Mouse (Mus musculus) natural killer cell, adult 2 months (primary cell): ENCODE data around the gene Eps8l3.

Experiments used
- DNase-seq, 2 experiments: peaks; one replicate each; pipeline ENCODE4 v3.0.0; 2022; ENCODE audit warnings: low spot score in 2 of 2

Gene Eps8l3

DNA sequence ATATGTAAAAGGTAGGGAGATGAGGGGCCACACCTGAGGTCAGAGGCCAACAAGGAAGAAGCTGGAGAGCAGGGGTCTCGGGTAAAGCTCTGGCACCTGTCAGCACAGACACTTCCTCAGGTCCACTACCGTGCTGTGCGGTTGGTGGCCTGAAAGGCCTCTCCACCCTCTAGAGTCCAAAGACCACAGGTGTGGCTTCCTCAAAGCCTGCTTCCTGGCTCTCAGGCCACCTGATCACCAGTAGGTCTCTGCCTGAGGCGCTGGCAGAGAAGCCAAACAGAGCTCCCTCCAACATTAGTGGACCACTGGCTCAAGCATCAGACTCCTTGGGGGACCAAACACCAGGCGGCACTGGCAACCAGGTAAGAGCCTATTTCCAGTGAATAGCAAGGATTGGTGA is at the start of gene Eps8l3:
Gene Eps8l3 (plus strand): TSS at position 225 of the 400 bp plus-strand sequence.
- no peak for DNase-seq

DNA sequence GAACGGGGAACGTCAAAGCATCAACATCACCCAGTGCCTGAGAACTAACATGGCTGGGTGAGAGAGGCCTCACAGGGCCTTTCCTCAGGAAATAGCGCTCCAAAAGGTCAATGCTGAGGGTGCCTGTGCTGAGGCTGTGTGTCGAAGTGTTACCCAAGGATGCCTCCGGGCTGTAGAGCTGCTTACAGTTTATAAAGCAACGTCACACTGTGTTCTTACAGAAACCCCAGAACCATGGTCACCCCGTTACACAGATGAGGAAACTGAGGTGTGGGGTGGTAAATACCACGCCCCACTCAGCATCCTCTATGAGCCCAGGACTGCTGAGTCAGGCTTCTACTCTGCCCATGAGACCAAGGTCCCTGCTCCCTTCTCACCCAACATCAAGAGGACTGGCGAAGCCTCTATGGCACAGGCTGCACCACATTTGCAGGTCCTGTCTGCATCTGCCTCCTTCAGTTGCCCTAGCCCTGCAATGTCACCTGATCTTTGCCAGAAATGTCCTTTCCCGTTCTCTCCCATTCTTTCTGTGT is 49.1 kb upstream of the Eps8l3 start:
- DNase-seq: no peak

DNA sequence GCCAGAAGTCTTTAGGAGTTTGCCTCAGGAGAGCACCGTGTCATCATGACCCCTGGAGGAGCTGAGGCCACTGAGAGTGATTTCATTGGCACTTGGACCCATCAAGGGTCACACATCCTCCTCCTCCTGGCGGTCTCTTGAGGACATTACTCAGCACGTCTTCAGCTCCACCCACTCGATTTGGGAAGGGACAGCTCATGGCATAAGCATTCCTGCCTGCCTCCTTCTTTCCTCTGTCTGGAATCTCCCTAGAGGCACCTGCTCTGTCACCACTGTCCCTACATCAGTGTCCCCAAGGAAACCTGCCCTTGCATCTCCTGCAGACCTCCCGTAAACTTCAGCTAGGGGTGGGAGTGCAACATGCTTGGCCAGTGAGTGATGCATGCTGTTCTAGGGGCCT is 48.5 kb upstream of the Eps8l3 start:
- DNase-seq: no peak

DNA sequence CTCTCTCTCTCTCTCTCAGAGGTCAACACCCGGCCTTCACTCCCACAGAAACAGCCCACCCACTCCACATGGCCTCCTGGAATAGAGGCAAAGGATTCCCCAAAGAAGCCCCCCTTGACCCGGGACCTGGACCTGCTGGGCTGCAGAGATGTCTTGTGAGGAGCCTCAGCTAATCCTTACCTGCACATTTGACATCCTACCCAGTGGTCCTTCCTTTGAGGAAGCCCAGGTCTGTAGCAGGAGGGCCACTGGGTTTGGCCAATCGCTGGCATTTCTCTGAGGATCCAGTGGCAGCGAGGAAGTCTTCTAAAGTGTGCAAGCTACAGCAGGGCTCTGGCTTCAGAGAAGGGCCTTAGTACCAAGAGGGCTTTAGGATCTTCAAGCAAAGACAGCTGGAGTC is 48.0 kb upstream of the Eps8l3 start:
- no peak for DNase-seq

DNA sequence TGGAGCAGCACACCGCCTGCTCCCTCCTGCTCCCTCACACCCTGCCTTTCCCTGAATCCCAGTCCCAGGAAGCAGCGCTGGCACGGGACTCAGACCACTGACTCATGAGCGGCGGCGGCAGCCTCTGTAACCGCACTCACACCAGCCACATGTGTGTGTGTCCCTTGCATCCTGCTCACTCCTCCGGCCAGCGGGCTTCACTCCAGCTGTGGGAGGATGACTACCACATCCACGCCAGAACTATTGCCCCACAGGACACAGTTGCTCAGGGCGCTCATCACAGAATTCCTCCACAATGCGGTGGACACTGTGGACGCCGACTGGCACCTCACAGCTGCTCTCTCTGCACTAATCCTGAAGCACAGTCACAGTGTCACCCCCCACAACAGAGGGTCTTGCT is 47.4 kb upstream of the Eps8l3 start:
- no peak for DNase-seq

DNA sequence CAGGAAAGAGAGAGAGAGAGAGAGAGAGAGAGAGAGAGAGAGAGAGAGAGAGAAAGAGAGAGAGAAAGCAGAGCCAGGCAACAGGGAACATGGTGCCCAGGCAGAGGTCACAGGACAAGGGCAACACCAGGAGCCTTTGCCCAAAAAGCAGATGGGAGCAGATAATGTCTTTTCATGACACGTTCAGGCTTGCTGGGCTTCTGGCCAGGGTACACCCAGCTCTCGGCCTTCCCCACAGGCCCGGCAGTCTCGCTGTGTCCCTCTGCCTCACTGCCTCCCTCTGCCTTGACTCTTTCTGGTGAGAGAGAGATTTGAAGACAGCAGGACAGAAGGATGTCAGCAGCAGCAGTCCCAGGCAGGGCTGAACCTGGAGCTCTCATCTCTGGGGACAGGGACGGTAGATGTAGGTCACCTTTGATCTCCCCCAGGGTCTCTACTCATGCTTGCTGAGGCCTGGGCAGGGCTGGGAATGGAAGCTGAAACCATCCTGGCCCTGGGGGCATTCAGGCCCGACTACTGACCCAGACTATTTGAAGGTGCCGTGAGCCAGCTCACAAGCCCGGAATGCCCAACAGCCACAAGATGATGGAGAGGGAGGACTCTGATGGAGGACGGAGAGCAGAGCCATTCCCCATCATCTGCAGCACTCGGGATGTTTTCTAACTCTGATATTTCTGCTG is 45.0 kb upstream of the Eps8l3 start:
- DNase-seq: no peak

DNA sequence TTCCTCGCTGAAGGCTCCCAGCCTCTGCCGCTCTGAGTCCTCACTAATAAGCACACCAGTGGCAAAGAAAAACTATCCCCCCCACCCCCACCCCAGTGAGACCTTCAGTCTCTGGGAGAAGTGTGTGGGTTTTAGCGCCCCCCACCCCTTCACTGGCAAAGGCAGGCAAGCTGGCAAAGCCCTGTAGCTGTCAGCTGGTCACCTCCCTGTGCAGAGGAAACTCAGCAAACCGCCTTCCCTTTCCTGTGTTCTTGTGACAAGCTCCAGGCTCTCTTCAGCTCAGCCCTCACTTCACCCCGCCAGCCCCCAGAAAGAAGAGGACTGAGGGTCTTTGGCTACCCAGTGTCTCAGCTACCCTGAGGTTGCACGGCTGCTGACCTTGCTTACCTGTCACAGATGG is 44.4 kb upstream of the Eps8l3 start:
- DNase-seq: no peak

DNA sequence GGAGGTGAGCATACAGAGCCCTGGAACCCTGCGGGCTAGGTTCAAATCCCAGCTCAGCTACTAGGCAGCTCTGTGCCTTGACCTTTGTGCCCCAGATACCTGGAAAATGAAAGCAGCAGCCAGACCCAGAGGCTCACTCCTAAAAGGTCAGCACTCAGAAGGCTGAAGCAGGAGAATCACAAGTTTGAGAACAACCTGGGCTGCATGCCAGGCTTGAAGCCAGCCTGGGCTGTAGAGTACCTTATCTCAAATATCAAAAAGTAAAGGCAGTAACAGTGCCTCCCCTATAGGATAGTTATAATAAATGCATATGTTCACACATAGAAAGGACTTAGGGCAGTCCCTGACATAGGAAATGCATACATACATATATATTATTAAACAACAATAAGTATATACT is 43.7 kb upstream of the Eps8l3 start:
- DNase-seq: no peak

DNA sequence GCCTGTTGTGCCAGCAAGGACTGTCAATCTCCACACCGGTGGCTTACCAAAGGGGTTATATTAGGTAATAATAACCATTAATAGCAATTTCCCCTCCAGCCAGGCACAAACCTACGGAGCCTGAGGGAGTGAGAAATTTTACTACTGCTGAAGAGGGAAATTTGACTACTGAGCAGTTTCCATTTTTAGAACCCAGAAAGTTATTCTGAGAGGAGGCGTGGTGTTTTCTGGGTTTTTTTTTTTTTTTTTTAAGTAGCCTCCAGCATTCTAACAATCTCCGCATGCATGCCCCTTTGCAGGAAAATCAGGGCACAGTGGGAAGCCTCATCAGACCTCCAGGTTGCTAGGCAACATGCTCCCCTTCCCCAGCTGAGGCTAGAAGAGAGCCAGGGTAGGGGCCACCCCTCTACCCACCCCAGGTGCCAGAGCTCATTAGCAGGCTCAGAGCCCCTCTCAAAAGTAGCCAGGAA is 43.1 kb upstream of the Eps8l3 start:
- no peak for DNase-seq

DNA sequence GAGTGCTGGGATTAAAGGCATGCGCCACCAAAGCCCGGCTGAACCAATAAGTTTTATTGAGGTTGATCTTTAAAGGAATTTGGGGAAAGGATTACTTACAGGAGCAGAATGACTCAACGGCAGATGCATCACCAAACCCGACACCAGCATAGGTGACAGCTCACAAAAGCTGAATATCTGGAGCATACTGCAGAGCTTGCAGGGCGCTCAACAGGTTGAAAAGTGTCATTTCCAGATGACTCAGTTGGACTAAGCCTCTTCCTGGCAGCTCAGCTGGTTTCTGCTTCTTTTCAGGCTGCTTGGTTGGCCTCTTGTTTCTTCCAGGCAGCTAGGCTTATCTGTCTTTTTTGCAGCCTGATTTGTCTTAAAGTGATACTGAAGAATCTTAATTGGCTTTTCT is 41.7 kb upstream of the Eps8l3 start:
- DNase-seq: no peak

DNA sequence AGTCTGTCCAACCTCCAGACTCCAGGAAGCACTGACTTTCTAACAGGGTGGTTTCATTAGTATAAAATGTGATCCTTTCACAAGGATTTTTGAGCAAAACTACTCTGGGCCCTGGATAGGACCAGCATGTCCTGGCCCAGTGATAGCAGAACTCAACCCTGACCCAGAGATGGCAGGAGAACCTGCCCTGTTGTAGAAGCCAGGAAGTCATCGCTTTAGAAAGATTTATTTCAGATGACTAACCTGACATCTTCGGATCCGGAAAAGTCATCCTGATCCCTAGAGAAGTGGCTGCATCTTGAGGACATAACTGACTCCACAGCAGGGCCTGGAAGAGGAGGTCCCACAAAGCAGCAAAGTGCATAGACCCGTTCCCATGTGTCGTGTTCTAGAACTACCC is 37.2 kb upstream of the Eps8l3 start:
- DNase-seq: no peak

DNA sequence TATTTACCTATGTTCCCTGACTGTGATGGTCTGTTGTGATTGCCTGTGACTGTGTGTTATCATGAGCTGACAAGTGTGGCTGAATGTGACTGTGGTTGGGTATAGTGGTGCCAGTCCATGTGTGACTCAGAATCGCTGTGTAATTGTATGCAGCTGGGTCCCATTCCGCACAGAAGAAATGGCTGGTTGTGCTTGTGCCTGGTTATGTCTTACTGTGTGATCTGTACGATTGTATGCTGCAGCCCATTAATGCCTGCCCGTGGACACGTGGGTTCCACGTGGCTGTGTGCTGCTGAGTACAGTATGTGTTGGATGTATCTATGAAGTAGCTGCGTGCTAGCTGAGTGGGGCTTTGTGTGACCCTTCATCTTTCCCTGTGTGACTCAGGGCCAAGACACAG is 36.2 kb upstream of the Eps8l3 start:
- no peak for DNase-seq

DNA sequence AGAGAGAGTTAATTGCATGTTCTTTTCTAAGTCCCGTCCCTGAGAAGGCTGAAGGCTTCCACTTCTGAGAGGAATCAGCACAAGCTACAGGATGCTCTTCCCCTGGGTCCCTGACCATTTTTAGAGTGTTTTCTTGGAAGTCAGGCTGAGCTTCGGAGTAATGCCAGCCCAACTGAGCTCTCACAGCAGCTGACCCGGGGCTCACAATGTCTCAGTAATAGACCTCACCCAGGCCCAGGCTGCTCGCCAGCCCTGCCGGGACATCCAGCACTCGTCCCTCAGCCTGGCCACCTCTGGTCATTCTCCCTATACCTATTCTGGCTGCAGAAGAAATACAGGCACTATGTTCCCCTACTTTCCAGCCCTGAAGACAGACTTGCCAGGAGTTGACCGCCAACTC is 35.7 kb upstream of the Eps8l3 start:
- no peak for DNase-seq

DNA sequence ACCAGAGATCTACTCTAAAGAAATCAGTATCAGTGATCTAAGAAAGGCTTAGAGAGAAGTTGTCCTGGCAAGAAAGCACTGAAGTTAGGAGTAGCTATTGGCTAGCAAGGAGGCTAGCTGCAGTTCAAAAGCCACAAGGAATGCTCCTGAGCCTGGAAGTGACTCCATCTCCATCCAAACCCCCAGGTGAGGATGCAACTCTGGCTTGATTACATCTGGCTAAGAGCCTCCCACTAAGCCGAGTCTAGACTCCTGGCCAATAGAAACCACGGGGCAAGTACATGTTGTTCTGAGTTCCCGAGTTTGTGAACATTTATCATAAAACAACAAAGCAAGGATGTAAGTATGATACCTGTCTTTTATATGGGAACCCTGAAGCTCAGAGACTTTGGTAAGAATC is 33.6 kb upstream of the Eps8l3 start:
- DNase-seq: no peak

DNA sequence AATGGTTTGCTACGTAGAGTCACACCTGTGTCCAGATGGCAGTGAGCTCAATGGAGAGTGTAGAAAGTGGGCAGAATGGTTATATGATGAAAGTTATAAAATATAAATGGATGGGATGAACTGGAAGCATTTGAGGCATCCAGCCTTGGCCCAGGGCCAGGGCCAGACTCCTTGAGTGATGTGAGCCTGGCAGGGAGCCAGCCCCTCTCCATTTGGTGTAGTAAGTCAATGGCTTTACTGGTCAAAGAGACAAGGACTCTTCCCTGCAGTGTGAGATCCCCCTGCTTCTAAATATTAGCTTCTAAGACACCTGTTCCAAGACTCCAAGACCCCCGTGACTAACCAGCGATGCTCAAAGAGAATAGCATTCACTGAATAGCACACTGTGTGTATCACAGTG is 33.0 kb upstream of the Eps8l3 start:
- DNase-seq: no peak

DNA sequence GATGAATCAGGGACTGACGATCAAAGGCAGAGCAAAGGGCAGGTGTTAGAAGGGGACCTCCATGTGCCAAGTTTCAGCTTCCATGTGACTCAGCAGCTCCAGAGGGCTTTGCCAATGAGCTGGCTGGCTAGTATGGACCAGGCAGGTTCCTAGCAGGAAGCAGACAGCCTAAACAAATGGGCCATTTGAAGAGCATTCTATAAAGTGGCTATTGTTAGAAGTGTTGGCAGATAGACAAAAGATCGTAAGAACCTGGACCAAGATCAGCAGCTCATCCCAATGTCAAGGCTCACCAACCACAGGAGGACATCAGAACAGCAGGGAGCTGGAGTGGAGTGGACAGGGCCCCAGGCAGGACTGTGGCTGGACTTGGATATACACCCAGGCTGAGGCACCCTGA is 32.5 kb upstream of the Eps8l3 start:
- DNase-seq: no peak

DNA sequence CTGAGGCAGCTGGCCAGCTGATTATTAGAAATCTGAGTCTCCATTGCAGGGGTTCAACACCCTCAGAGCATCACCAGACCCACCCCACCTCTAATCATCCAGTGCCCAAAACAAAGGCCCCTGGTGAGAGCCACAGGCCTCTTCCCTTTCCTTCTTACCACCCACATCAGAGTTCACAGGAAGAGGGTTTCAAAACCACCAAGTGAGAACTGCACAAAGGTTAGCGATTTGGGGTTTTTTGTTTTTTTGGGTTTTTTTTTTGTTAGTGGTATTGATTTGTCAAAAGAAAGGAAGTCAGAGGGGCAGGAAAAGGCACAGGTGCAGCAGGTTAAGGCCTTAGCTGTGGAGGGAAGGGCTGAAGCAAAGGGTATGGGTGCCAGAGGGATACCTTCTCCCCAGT is 30.9 kb upstream of the Eps8l3 start:
- peak; percentile 31 to 55 for DNase-seq

DNA sequence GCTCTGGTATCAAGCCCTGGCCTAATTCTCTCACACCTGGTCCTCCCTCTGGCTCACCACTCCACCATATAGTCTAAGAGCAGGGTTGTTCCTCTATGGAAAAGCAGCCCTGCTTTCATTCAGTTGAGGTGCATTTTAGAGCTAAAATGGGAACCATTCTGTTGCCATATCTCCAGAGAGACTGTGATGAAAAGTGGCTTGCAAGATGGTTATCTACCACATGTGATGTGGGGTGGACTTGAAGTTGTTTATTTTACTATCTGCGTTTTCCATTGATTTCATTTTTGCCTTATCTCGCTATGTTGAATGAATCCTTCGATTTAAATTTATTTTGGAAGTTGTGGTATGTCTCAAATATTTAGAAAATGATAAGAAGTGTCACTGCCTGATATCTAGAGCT is 30.2 kb upstream of the Eps8l3 start:
- no peak for DNase-seq

DNA sequence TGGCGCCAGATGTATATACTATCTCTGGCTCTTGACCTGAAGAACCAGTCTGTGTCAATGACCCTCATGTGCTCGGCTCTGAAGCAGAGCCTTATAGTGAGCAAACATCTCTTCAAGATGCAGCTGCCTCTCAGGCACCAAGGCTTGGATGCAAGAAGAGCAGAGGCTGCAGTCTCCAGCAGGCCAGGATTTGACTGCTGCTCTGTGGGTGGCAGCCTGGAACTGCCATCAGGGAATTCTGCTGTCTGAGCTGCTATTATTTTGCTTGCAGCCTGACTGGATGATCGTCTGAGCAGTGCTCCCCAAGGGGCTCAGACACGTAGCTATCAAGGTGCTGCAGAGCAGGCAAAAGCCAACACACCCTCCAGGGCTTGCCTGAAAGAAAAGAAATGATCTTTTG is 28.9 kb upstream of the Eps8l3 start:
- no peak for DNase-seq

DNA sequence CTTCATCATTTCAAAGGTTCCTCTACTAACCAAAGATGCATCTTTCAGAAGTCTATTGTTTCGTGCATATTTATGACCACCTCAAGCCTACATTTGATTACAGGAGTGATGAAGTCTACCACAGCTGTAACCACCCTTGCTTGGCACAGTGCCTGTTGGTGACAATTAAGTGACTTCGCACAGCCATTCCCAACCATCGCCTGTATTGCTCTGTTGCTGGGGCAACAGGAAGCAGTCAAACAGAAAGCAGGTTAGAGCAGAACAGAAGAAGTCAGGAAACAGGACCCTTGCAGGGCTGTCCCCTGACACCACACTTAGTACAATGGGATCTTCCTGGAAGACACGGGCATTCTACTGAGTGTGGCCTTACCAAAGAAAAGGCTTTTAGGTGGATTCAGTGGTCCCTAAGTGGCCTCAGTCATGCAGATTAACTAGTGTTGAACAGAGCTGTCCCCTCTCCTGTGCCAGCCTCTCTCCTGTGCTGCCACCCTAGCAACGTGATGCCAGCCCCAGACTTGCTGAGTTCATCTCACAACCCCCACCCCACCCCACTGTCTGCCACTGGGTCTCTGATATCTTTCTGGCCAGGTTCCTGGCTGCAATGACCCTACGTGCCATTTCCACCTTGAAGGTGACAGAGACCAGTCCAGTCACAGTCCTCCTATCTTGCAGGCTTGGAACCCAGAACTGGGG is 27.9 kb upstream of the Eps8l3 start:
- DNase-seq: no peak

DNA sequence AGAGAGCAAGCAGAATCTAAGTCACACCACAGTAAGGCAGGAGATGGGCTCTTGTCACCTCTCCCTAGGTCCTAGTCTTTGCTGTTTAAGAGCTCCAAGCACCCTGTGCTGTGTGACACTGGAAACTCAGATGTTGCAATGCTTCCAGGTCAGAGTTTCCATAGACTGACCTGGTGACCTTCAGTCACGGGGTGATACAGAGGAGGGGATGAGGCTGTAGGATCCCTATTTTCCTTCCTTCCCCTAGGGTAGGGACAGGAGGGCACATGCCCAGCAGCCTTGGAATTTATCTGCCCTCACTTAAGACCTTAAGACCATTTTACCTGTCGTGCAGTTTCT is 27.4 kb upstream of the Eps8l3 start:
- DNase-seq: no peak

DNA sequence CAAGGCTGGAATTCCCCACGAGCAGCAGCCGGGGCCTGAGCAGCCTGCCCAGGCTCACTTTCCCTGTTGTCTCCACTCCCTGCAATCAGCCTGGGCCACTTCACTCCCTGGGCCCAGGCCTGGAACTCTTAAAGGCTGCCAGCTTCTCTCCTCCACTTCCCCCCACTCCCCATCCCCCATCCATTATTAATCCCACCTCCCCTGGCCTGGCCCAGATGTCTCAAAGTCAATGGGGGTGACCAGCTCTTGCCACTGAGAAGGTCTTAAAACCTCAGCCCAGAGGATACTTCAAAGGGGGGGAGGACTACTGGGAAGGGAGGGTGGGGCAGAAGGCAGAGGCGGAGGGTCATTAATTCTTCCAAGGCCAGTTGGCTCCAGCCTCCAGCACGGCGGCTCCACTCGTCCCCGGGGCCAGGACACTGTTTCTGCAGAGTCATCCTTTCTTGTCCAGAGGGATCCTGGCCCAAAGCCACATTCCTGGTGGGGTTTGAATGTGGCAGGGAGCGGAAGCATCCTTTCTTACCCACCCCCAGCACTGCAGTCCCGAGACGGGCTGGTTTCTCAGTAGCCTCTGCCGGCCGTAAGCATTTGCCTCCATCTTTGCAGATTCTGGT is 26.5 kb upstream of the Eps8l3 start:
- DNase-seq: no peak

DNA sequence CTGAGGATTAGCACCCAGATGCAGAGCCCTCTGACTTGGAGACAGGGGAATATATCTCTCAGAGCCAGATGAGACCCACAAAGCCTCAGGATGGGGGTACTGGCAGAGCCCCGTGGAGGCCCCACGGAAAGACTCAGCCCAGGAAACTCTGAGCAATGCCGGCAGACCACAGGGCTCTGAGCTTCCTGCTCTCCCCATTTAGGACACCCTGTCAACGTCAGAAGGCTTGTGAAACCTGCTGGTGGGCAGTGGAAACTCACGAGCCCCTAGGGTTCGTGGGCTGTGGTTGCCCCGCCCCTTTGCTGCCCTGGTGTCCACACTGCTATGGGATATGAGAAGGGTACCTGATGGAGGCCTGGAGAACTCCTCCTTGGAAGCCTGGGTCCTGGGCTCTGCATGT is 24.2 kb upstream of the Eps8l3 start:
- peak in 1 of 2 experiments; percentile 34 for DNase-seq
